Mouse (Mus musculus) embryonic stem cell, embryonic (primary cell): ENCODE data around the gene Ndufb8.

Experiments used
- CTCF ChIA-PET, 4 experiments: fragments of 300-600 bp in 2 of 4; fragments of 350-600 bp in 2 of 4; sonication (Branson Sonifier 250); formaldehyde crosslinking; loops; one replicate each; lab custom pipeline; 2022; ENCODE audit warnings: inconsistent platforms in 2 of 4; lab: Charles Lee
- POLR2A ChIA-PET, 4 experiments: fragments of 300-600 bp in 2 of 4; fragments of 350-600 bp in 2 of 4; sonication (Branson Sonifier 250); formaldehyde crosslinking; loops; one replicate each; lab custom pipeline; 2022; ENCODE audit warnings: antibody characterized with exemption in 4 of 4, inconsistent platforms in 1 of 4; lab: Charles Lee

Ndufb8 gene

DNA sequence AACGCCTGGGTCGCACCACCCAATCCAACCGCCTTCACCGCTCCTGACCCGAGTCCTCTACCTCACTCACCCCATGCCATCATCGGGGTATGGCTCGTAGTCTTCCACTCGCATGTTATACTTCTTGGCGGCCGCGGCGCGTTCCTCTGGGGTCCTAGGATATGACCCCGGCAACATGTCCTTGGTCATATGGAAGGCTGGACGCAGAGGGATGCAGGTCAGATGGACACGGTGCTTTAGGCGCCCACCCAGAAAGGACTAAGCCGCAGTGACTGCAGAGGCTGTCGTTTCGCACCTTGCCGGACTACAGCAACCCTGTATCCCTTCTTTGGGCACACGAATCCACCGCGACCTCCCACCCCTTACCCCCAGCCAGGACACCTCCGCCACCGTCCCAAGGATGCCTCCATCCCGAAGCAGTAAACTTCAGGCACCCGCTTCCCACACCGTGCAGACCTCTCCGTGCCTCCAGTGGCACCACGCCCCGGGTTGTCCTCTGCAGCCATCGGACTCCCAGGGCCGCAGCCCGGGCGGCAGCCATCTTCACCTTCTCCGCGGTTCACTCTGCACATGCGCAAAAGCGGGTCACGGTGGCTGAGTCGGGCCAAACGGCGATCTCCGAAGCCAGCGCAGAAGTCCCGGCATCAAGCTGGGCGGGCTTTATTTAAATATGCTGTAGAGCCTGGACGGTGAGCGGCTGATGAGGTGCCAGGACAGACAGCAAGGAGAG lies at the start of gene Ndufb8:
TSS of gene Ndufb8 (minus strand) at position 580 of the 730 bp plus-strand sequence.
- ChIA-PET CTCF (interaction anchor here (0.5 to 1.8 kb wide), 12 partner anchors 8 to 1441 kb away, joined by 3 to 12 read pairs (median 4); partner anchors contain the start of genes Hif1an (in 1 of the 4) and Sec31b (in 1 of the 4)), POLR2A (interaction anchor here (0.5 to 1.4 kb wide), 22 partner anchors 7 to 615 kb away, joined by 3 to 9 read pairs (median 4); partner anchors contain the start of genes Hif1an (in 2 of the 4), Sec31b (in 2 of the 4), Kazald1 (in 1 of the 4) and Sfxn3 (in 1 of the 4))

DNA sequence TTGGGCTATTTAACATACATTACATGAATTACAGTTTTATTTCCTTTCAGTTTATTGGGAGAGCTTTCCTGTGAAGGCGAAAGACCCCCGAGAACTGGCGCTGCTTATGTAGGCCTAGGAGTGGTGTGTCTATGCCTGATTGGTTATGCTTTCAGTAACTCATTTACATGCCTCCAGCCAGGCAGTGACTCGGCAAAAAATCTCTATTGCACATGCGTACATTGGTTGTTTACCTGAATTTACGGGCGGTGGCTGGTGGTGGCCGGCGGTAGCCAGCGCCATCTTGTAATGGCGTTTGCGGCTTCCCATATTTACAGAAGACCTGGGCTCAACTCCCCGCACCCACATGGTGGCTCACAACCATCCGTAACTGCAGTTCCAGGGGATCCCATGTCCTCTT lies 38.9 kb upstream of the Ndufb8 start:
- CTCF ChIA-PET: interaction anchor here in 1 of 4 experiments (0.6 kb wide), 1 partner anchor 8 kb away, joined by 3 read pairs; no protein-coding TSS in a partner anchor
- POLR2A ChIA-PET: no interaction called here

DNA sequence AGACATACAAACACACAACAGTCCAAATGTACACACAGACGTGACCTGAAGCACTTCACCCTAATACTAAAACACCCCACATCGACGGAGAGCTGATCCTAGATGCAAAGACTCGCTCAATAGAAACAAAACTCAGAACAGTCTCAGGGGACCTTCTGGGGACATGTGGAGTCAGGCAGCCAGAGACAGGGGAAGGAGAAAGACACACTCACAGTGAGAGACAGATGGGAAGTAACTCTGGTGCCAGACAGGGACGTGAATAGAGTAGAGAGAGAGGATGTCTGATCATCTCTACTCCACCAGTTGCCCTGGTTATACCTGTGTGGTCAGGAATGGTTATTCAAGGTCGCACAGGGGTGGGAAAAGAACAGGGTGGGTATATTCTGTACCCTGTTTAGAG lies 36.4 kb upstream of the Ndufb8 start:
- POLR2A ChIA-PET: no interaction called here
- CTCF ChIA-PET: interaction anchor here in 1 of 4 experiments (0.6 kb wide), 1 partner anchor 253 kb away, joined by 3 read pairs; no protein-coding TSS in a partner anchor

DNA sequence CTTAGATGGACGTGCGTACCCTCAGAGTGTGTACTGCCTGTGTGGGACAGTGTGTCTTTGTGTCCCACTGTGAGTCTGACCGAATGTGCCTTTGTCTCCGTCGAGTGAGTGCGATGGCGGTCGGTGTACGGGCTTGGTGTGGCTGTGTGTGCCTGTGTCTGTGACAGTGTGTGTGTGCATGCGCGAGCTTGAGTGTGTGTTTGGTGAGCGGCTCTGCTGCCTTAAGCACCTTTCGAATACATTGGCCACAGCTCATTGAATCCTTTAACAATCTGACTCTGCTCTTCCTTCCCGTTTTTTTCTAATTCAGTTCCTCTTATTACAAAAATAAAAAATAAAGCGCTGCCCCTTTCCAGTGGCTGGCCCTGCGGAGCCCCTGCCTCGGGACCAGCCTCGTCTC lies 35.8 kb upstream of the Ndufb8 start:
- ChIA-PET POLR2A (no interaction called here), CTCF (interaction anchor here in 1 of 4 experiments (0.6 kb wide), 1 partner anchor 252 kb away, joined by 3 read pairs; no protein-coding TSS in a partner anchor)

DNA sequence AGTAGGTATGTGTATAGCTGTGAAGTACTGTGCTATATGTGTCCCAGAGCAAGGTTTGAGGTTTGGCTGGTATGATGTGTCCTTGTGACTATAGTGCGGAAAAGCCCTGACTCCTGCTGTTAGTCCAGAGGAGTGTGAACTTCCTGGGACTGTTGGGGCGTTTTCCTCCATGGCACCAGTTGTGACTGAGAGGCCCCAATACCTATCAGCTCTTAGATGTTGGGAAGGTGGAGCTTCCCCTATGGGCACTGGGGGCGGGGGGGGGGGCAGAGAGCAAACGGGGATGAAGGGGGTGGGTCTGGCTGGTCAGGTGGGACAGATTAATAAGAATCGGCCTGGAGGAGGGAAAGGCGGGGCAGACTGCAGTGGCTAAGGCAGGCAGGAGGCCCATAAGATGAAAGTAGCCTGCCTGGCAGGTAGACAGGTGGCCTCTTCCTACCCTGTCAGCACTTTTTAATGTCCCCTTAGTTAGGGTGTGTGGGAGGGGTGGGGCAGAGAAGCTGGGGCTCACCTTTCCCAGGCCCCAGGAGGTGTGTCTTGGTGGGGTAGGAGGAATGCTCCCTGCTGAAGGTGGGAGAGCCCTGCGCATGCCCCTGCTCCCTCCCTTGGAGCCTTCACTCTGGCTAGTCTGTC lies 34.5 kb upstream of the Ndufb8 start:
- CTCF ChIA-PET: interaction anchor here in 1 of 4 experiments (2.3 kb wide), 1 partner anchor 305 kb away, joined by 8 read pairs; no protein-coding TSS in a partner anchor
- POLR2A ChIA-PET: interaction anchor here in 1 of 4 experiments (0.5 to 0.7 kb wide), 3 partner anchors 127 to 1950 kb away, joined by 3 to 5 read pairs (median 4); no protein-coding TSS in a partner anchor

DNA sequence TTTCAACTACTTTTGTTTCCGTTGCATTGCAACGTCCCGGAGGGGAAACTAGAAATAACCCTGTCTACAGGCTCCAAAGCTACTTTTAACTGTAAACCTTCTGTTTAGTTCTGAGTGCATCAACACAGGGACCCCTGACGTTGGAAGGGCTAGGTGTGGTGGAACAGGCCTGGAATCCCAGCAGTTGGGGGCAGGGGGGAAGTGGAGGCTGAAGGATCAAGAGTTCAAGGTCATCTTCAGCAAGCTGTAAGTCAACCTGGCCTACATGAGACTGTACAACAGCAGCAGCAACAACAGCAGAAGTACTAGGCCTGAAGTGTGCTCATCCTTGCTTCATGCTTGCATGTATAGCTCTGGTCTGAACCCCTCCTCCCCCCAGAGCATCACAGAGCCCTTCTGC lies 32.8 kb upstream of the Ndufb8 start:
- CTCF ChIA-PET: interaction anchor here in 3 of 4 experiments (0.5 to 2.3 kb wide), 9 partner anchors 152 to 1983 kb away, joined by 3 to 8 read pairs (median 3); no protein-coding TSS in a partner anchor
- POLR2A ChIA-PET: interaction anchor here in 1 of 4 experiments (1.1 to 1.6 kb wide), 2 partner anchors 132 to 307 kb away, joined by 4 read pairs; no protein-coding TSS in a partner anchor

DNA sequence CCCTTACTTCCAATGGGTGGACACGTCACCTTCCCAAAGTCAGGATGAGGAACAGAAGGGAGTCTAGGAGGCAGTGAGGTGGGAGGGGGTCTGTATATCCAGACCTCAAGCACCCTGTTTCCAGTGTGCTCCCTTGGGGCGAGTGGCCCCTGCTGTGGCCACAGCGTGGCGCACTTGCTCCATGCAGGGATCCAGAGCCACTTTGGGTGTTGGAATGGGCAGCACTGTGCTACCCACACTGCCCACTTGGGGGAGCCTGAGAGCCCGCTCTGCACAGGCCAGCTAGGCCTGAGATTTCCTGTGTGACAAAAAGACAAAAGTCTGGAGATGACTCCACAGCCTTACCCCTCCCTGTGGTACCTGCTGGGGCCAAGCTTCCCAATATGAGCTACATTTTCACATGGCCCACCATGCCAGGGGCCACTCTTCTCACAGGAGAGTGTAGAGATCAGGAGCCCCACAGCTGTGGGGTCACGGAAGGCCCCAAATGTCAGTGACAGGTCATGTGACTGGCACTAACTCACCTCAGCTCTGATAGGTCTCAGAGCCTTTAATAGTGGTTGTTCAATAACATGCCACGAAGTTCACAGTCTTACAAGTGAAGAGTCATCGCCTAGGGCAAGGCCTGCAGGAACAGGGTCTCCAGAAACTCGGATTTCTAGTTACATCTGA lies 27.5 kb upstream of the Ndufb8 start:
- CTCF ChIA-PET: interaction anchor here (0.6 to 9.4 kb wide), 57 partner anchors 10 to 578 kb away, joined by 3 to 73 read pairs (median 4); partner anchors contain the start of genes Hif1an (in 3 of the 4) and Pax2 (in 2 of the 4)
- POLR2A ChIA-PET: interaction anchor here in 2 of 4 experiments (0.8 to 1.7 kb wide), 5 partner anchors 20 to 449 kb away, joined by 3 to 5 read pairs (median 3); partner anchors contain the start of gene Hif1an (in 2 of the 2)

DNA sequence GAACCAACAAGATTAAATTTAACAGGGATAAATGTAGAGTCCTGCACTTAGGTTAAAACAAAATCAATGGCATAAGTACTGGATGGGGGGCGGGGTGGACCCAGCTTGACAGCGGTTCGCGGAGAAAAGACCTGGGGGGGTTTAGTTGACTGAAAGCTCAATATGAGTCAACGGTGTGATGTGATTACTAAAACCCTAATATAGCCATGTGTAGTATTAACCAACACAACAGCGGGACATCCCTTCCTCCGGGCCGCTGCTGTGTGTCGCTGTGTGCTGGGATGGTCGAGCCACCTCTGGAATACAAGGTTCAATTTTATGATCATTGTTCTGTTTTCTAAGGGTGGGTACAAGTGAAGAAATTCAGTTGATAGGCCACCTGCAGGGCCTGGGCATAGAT lies 26.9 kb upstream of the Ndufb8 start:
- ChIA-PET CTCF (interaction anchor here (0.6 to 9.4 kb wide), 42 partner anchors 14 to 828 kb away, joined by 3 to 73 read pairs (median 5); partner anchors contain the start of genes Hif1an (in 3 of the 4) and Pax2 (in 1 of the 4)), POLR2A (interaction anchor here (0.7 to 1.7 kb wide), 9 partner anchors 9 to 268 kb away, joined by 3 to 12 read pairs (median 4); partner anchors contain the start of gene Hif1an (in 3 of the 4))

DNA sequence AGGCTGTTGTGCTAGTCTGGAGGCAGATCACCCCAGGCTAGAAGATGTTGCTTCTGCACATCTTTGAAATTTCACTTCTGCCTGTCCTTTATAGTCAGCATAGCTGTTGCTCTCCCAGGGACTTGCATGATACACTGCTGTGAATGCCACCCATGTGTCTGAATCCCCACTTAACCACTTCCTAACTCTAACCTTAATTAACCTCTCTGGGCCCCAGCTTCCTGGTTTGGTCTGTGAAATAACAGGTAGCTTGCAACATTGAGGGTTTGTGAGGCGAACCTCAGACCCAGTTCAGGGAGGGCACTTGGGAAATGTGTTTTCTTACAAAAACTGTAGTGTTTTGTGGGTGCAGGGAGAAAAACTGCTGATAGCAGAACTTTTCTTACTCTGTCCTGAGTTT lies 22.8 kb upstream of the Ndufb8 start:
- ChIA-PET POLR2A (interaction anchor here in 1 of 4 experiments (1.6 to 3.2 kb wide), 2 partner anchors 15 to 450 kb away, joined by 4 to 19 read pairs; partner anchors contain the start of gene Hif1an), CTCF (interaction anchor here in 3 of 4 experiments (0.6 to 9.4 kb wide), 4 partner anchors 91 to 822 kb away, joined by 4 to 73 read pairs (median 6); partner anchors contain the start of gene Pax2 (in 1 of the 3))

DNA sequence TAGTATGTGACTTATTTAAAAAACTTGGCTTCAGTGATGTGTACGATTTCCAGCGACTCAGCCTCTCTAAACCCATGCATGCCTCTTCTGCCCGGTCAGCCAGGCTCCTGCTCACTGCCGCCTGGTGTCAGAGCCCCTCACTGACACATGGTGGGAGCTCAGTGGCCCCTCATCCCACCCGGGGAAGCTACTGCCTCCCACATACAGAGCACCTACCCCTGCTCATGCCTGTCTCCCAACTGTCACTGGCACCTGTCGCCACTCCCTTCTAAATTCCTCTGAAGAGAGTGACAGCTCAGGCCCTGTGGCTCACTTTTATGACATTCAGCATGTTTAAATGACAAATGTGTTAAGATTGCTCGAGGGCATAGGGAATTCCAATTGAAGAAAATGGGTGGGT lies 21.0 kb upstream of the Ndufb8 start:
- ChIA-PET POLR2A (interaction anchor here in 3 of 4 experiments (0.5 to 3.2 kb wide), 10 partner anchors 10 to 1752 kb away, joined by 3 to 19 read pairs (median 3); partner anchors contain the start of genes Hif1an (in 2 of the 3), Fbxl15 (in 1 of the 3) and Ndufb8 (in 1 of the 3)), CTCF (interaction anchor here (0.8 to 1.4 kb wide), 5 partner anchors 11 to 32 kb away, joined by 3 to 4 read pairs (median 3); partner anchors contain the start of genes Hif1an (in 2 of the 4) and Ndufb8 (in 1 of the 4))

DNA sequence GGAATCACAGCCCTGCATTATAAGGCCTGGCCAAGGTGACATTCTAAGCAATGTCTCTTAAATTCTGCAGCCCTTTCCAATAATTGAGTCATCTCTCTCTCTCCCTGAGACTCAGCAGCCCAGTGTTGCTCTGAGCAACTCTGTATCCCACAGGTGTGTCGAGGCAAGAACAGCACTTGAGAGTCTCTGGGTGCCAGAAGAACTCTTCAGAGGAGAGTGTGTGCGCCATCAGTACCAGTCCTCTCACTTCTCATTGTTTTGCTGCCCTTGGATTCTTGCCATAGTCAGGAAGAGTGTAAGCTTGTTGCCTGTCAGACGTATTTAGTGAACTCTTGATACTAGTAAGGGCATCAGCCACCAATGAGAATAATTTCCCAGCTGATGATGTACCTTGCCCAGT lies 12.5 kb upstream of the Ndufb8 start:
- CTCF ChIA-PET: interaction anchor here in 2 of 4 experiments (0.7 to 1.7 kb wide), 3 partner anchors 14 to 23 kb away, joined by 3 to 5 read pairs (median 4); no protein-coding TSS in a partner anchor
- POLR2A ChIA-PET: interaction anchor here in 2 of 4 experiments (0.6 to 1.4 kb wide), 6 partner anchors 10 to 490 kb away, joined by 3 to 4 read pairs (median 3); no protein-coding TSS in a partner anchor

DNA sequence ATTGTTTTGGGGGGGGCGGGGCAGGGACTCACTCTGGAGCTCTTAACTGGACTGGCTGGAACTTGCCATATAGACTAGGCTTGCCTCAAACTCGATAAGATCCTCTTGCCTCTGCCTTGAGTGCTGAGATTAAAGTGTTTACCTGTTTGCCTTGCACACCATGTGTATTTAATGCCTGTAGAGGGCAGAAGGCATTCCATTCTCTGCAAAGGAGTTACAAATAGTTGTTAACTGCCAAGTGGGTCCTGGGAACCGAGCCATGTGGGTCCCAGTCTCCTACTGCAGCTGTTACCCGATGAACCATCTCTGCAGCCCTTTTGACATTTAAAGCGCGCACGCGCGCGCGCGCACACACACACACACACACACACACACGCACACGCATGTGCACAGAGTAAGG lies 8.8 kb upstream of the Ndufb8 start:
- POLR2A ChIA-PET: interaction anchor here in 2 of 4 experiments (0.6 to 3.2 kb wide), 10 partner anchors 9 to 747 kb away, joined by 3 to 25 read pairs (median 3); no protein-coding TSS in a partner anchor

DNA sequence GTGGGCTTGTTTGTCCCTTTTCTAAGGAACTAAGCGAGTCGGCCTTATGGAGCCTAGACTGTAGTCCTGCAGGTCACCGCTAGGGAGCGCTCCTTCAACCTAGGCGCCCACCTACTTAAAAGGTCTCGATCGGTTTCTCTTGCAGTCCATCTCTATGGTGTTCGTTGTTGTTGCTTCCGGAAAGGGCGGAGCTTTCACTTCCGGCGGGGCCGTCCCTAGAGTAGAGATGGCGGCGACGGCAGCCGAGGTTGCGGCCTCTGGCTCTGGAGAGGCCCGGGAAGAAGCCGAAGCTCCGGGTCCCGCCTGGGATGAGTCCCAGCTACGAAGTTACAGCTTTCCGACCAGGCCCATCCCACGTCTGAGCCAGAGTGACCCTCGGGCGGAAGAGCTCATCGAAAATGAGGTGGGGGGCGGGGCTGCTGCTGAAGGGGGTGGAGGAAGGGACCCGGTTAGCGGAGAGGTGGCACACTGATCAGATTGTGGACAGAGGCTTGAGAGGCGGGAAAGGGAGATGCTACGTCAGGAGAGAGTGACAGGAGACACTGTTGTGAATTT lies 7.5 kb upstream of the Ndufb8 start, which contains the start of gene Hif1an:
TSS of gene Hif1an (plus strand) at position 199 of the 555 bp plus-strand sequence.
- POLR2A ChIA-PET: interaction anchor here (0.5 to 3.2 kb wide), 52 partner anchors 8 to 888 kb away, joined by 3 to 25 read pairs (median 4); partner anchors contain the start of genes Sec31b (in 3 of the 4), Scd1 (in 2 of the 4), Bloc1s2 (in 1 of the 4) and Kazald1 (in 1 of the 4)
- CTCF ChIA-PET: interaction anchor here (0.5 to 2.1 kb wide), 46 partner anchors 8 to 1941 kb away, joined by 3 to 13 read pairs (median 3); partner anchors contain the start of genes Sec31b (in 3 of the 4), Kazald1 (in 1 of the 4), Ndufb8 (in 1 of the 4) and Slf2 (in 1 of the 4)

More for the DNA sequence above, 8.8 kb upstream of the Ndufb8 start:
- CTCF ChIA-PET: interaction anchor here in 2 of 4 experiments (0.6 to 2.1 kb wide), 4 partner anchors 9 to 997 kb away, joined by 3 to 10 read pairs (median 4); partner anchors contain the start of gene Ndufb8 (in 1 of the 2)

DNA sequence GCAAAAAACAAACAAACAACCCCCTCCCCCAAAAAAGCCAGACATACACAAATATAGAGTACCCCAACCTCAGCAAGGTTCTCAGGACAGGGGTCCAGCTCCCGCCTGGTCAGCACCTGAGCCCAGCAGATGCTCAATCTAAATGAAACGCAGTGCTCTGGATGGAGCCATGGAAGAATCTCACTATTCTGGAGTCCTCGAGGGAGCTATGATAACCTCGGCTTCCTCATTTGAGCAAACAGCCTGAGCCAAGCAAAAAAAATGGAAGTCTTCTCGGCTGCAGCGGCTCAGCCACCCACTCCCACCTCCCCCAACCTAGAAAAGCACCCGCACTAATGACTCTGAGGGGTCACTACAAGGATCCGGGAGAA lies 765 bp downstream of the Ndufb8 start:
- CTCF ChIA-PET: interaction anchor here in 2 of 4 experiments (1.5 to 1.8 kb wide), 2 partner anchors 9 to 10 kb away, joined by 4 to 12 read pairs; partner anchors contain the start of gene Hif1an (in 1 of the 2)
- POLR2A ChIA-PET: interaction anchor here (0.5 to 1.4 kb wide), 7 partner anchors 8 to 493 kb away, joined by 3 to 6 read pairs (median 3); partner anchors contain the start of genes Hif1an (in 2 of the 4), Sec31b (in 1 of the 4) and Sfxn3 (in 1 of the 4)

DNA sequence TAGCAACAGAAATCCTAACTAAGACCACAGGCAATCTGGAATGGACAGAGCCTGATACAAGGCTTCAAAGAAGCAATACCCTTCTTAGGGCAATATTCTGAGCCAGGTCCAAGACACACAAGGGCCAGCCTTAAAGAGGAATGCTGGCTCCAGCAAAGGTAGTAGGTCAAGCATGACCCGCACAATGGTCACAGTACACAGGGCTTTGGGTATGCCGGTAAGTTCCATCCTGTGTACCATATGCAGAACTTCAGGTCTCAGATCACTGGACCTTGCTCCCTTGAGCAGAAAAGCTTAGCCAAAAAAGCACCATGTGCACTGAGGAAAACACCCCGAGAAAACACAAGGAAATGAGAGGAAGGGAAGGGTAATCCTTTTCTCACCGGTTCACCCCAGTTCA lies 2.0 kb downstream of the Ndufb8 start:
- POLR2A ChIA-PET: interaction anchor here in 2 of 4 experiments (0.6 to 0.7 kb wide), 2 partner anchors 71 to 88 kb away, joined by 3 to 4 read pairs; no protein-coding TSS in a partner anchor
- CTCF ChIA-PET: no interaction called here

DNA sequence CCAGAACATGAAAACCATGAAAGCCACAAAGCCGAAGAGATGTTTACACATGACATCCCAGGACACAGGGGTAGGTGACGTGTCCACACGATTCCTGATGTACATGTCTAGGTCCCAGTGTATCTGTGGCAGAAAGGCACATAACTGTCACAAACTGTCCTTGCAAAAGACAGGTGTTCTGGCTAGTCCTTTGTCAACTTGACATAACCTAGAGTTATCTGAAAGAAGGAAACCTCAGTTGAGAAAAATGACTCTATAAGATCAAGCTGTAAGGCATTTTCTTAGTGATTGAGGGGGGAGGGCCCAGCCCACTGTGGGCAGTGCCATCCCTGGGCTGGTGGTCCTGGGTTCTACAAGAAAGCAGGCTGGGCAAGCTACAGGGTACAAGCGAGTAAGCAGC lies 2.5 kb downstream of the Ndufb8 start, which contains the start of gene Gm20538:
TSS of gene Gm20538 (minus strand) at position 101 of the 400 bp plus-strand sequence.
- ChIA-PET POLR2A (interaction anchor here in 1 of 4 experiments (0.7 kb wide), 1 partner anchor 87 kb away, joined by 3 read pairs; no protein-coding TSS in a partner anchor), CTCF (no interaction called here)
